Mouse (Mus musculus) hindbrain, postnatal 0 days (tissue): ENCODE measurements around the gene Mdga2. TPM values are rescaled to one million over a fixed set of nuclear protein-coding genes. Genes with fewer than 3 reads are reported as not detected.

Experiments used
- ATAC-seq: fragments of 200-750 bp; cut with Nextera tagmentation; 2 replicates; pipeline ENCODE4 v1.8.0; 2017; ENCODE audit warnings: mild to moderate bottlenecking, moderate TSS enrichment, moderate library complexity
- DNase-seq: peaks from one replicate; pipeline ENCODE4 v3.0.0-alpha.2; 2015; ENCODE audit warnings: low spot score
- H3K27ac ChIP-seq: fragments of 300-500 bp; sonication (generic); 2 replicates; pipeline ENCODE4 v1.5.1; 2014; ENCODE audit warnings: mild to moderate bottlenecking
- H3K27me3 ChIP-seq: fragments of 300-500 bp; sonication (generic); 2 replicates; pipeline ENCODE4 v1.6.1; 2014; ENCODE audit warnings: low read length, mixed read lengths; ENCODE audit not compliant: insufficient read depth
- H3K36me3 ChIP-seq: fragments of 300-500 bp; sonication (generic); 2 replicates; pipeline ENCODE4 v1.6.1; 2014; ENCODE audit warnings: low read length, mixed read lengths; ENCODE audit not compliant: insufficient read depth
- H3K4me1 ChIP-seq: fragments of 300-500 bp; sonication (generic); 2 replicates; pipeline ENCODE4 v1.6.1; 2014; ENCODE audit warnings: antibody characterized with exemption, low read length, mixed read lengths; ENCODE audit not compliant: insufficient read depth
- H3K4me2 ChIP-seq: fragments of 300-500 bp; sonication (generic); 2 replicates; pipeline ENCODE4 v1.6.1; 2014; ENCODE audit warnings: low read depth, mild to moderate bottlenecking, low read length, moderate library complexity, mixed read lengths
- H3K4me3 ChIP-seq: fragments of 300-500 bp; sonication (generic); 2 replicates; pipeline ENCODE4 v1.5.1; 2014; ENCODE audit warnings: low read length
- H3K9ac ChIP-seq: fragments of 300-500 bp; sonication (generic); replicated peaks from 2 replicates; pipeline ENCODE4 v1.6.1; 2014; ENCODE audit warnings: mild to moderate bottlenecking, low read length, moderate library complexity, mixed read lengths
- H3K9me3 ChIP-seq: fragments of 300-500 bp; sonication (generic); 2 replicates; pipeline ENCODE4 v1.6.1; 2016; ENCODE audit warnings: low read length, mixed read lengths
- CTCF ChIP-seq: IDR thresholded peaks from 2 replicates; pipeline ENCODE4 v1.5.1; 2016; ENCODE audit warnings: antibody characterized with exemption, control low read depth, low read depth
- WGBS: fragments of 180-500 bp; shearing (Covaris S2); extraction: QIAGEN DNeasy Blood & Tissue Kit; methylation state at CpG from one replicate; pipeline ENCODE4 v1.1.7; 2014; 5-methylcytosine and 5-hydroxymethylcytosine counted together
- polyA plus RNA-seq: library from polyadenylated mRNA; unstranded; fragments of >200 nt; fragmentation: Nextera tagmentation; extraction: Ambion mirVana; gene quantifications from 2 replicates; pipeline ENCODE4 v1.2.1, GENCODE M21; 2015
- total RNA-seq: library from RNA; depleted of rRNA; stranded (reverse); fragments of >200 nt; gene quantifications from 2 replicates; pipeline ENCODE4 v1.2.3, GENCODE M21; 2014

The Mdga2 gene
- total and polyA plus RNA-seq, 2 experiments from 2014 or later: 44.9 to 57.3 TPM

- Histone ChIP-seq H3K36me3 (no peaks in the 10 kb centered on the region), H3K27me3 (no peaks in the 10 kb centered on the region), H3K27ac (no peak overlapping the region), H3K9ac (no peak overlapping the region), H3K9me3 (no peaks in the 10 kb centered on the region), H3K4me2 (no peak overlapping the region), H3K4me3 (no peak overlapping the region), H3K4me1 (no peaks in the 10 kb centered on the region)
- ATAC-seq (no peak), DNase-seq (no peak)
- 65% methylated on average over 3 of the region's 3 CpGs for WGBS
- no peak for TF ChIP-seq CTCF
These were observed 487.8 kb downstream of the Mdga2 start for GRCm38 (mm10) chr12:66734536-66734935.

GRCm38 (mm10) chr12:66724474-66724873 is 497.9 kb downstream of the Mdga2 start:
- WGBS: 29% methylated on average over 2 of the region's 2 CpGs
- H3K4me1 ChIP-seq: no peaks in the 10 kb centered on the region
- ATAC-seq (no peak), DNase-seq (no peak)
- no peaks in the 10 kb centered on the region for H3K9me3 ChIP-seq
- no peaks in the 10 kb centered on the region for H3K36me3 ChIP-seq
- no peak overlapping the region for H3K4me3 ChIP-seq
- H3K27ac ChIP-seq: no peak overlapping the region
- no peak overlapping the region for H3K4me2 ChIP-seq
- H3K9ac ChIP-seq: no peak overlapping the region
- no peaks in the 10 kb centered on the region for H3K27me3 ChIP-seq
- peak; percentile 16 for TF ChIP-seq CTCF

GRCm38 (mm10) chr12:66708334-66708733 is 514.0 kb downstream of the Mdga2 start:
- 79% methylated on average over 10 of the region's 10 CpGs for WGBS

GRCm38 (mm10) chr12:66707431-66707830 is 514.9 kb downstream of the Mdga2 start:
- TF ChIP-seq CTCF: no peak
- Histone ChIP-seq H3K27ac (no peak overlapping the region), H3K4me3 (no peak overlapping the region), H3K9me3 (no peaks in the 10 kb centered on the region), H3K4me1 (no peaks in the 10 kb centered on the region), H3K27me3 (no peaks in the 10 kb centered on the region), H3K36me3 (no peaks in the 10 kb centered on the region), H3K9ac (no peak overlapping the region), H3K4me2 (no peak overlapping the region)
- WGBS: 25% methylated on average over 2 of the region's 2 CpGs
- ATAC-seq (no peak), DNase-seq (no peak)

More at GRCm38 (mm10) chr12:66708334-66708733, 514.0 kb downstream of the Mdga2 start:
- Histone ChIP-seq H3K27me3 (no peaks in the 10 kb centered on the region), H3K36me3 (no peaks in the 10 kb centered on the region), H3K27ac (no peak overlapping the region), H3K4me1 (no peaks in the 10 kb centered on the region), H3K4me3 (no peak overlapping the region), H3K9me3 (no peaks in the 10 kb centered on the region), H3K9ac (no peak overlapping the region), H3K4me2 (no peak overlapping the region)
- DNase-seq (no peak), ATAC-seq (no peak)
- TF ChIP-seq CTCF: no peak

GRCm38 (mm10) chr12:66705015-66705414 is 517.3 kb downstream of the Mdga2 start:
- no peaks in the 10 kb centered on the region for H3K4me1 ChIP-seq
- DNase-seq: no peak
- no peaks in the 10 kb centered on the region for H3K27me3 ChIP-seq
- H3K27ac ChIP-seq: no peak overlapping the region
- H3K9ac ChIP-seq: no peak overlapping the region
- no peak for ATAC-seq
- H3K4me3 ChIP-seq: no peak overlapping the region
- no peaks in the 10 kb centered on the region for H3K36me3 ChIP-seq
- TF ChIP-seq CTCF: no peak
- no peaks in the 10 kb centered on the region for H3K9me3 ChIP-seq
- H3K4me2 ChIP-seq: no peak overlapping the region

- 93% methylated on average over 3 of the region's 3 CpGs for WGBS
- Histone ChIP-seq H3K27ac (no peak overlapping the region), H3K27me3 (no peaks in the 10 kb centered on the region), H3K9me3 (no peaks in the 10 kb centered on the region), H3K4me2 (no peak overlapping the region), H3K9ac (no peak overlapping the region), H3K4me1 (no peaks in the 10 kb centered on the region), H3K4me3 (no peak overlapping the region), H3K36me3 (no peaks in the 10 kb centered on the region)
- TF ChIP-seq CTCF: no peak
- ATAC-seq (no peak), DNase-seq (no peak)
These were observed 519.6 kb downstream of the Mdga2 start for GRCm38 (mm10) chr12:66702781-66703180.

GRCm38 (mm10) chr12:66679558-66679957 is 542.8 kb downstream of the Mdga2 start:
- no peak for TF ChIP-seq CTCF

More at GRCm38 (mm10) chr12:66679558-66679957, 542.8 kb downstream of the Mdga2 start:
- no peaks in the 10 kb centered on the region for H3K27me3 ChIP-seq
- no peaks in the 10 kb centered on the region for H3K36me3 ChIP-seq
- ATAC-seq: no peak
- no peak overlapping the region for H3K27ac ChIP-seq
- no peaks in the 10 kb centered on the region for H3K9me3 ChIP-seq
- H3K4me3 ChIP-seq: no peak overlapping the region
- H3K4me2 ChIP-seq: no peak overlapping the region
- no peak overlapping the region for H3K9ac ChIP-seq
- no peak for DNase-seq
- no peaks in the 10 kb centered on the region for H3K4me1 ChIP-seq
- WGBS: 62% methylated on average over 3 of the region's 3 CpGs
